Mouse (Mus musculus): ENCODE results near the gene Ralb. TPM values are rescaled to one million over a fixed set of nuclear protein-coding genes. Genes with fewer than 3 reads are reported as not detected.

Gene Ralb
- polyA plus RNA-seq, 1 experiment from 2014 or later, result 154 TPM

DNA sequence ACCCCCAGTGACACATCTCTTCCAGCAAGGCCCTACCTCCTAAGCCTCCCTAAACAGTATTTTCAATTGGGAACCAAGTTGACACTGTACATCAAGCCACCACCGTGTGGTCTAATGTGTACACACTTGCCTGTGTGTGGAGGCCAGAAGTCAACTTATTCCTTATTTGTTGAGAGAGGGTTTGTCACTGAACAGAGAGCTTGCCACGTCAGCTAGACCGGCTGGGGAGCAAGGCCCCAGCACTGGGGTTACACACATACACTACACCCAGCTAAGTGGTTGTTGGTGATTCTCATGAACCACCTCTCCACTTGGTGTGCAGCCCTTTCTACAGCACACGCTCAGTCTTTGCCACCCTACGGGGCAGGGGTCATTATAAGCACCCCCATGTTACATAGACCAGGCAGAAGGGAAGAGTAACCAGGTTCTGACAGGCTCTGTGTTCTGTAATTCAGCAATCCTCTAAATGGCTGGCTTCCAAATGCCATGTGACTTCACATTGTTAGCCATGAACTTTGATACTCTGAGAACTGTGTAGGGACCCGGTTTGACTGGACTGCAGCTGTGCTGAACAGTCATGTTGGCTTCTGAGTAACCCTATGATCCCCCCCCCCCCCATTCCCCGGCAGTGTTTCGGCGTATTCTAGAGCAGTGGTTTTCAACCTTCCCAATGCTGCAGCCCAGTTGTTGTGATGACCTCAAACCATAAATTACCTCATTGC is 36.4 kb upstream of the Ralb start:
- Histone ChIP-seq H3K27ac (replicated peaks) (peak overlapping the region; percentile 68), H3K4me2 (no peak overlapping the region), H3K4me3 (no peak overlapping the region), H3K27me3 (replicated peaks) (no peaks in the 10 kb centered on the region), H3K4me1 (peaks cover 41% of the 10 kb centered on the region), H3K9me3 (no peaks in the 10 kb centered on the region), H3K9ac (no peak overlapping the region), H3K36me3 (peaks cover 6% of the 10 kb centered on the region)
- 62% methylated on average over 9 of the region's 9 CpGs for WGBS
- no peak for ATAC-seq (ENCODE audit: extremely low read depth, insufficient number of reproducible peaks, low FRiP score, low TSS enrichment)

DNA sequence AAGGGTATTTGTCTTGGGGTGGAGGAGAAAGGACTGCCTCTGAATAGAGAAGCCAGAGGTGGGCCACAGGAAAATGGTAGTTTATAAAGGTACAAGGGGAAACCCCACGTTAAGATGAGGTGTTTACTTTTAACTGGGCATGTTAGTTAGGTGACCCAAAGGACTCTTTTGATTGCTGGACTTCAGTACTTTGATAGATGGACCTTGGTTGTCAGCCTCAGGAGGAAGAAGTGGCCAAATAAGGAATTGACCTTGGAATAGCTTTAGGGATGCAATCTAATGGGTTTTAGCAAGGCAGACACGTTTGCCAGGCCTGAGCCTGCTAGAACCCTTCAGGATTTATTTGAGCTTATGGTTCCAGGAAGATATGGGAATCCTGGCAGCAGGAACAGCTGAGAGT is 34.7 kb upstream of the Ralb start:
- WGBS, result 57% methylated on average over 2 of the region's 2 CpGs
- Histone ChIP-seq H3K36me3 (peaks cover 6% of the 10 kb centered on the region; the same call in 1 of the 2 replicates), H3K4me1 (peaks cover 39% of the 10 kb centered on the region)

DNA sequence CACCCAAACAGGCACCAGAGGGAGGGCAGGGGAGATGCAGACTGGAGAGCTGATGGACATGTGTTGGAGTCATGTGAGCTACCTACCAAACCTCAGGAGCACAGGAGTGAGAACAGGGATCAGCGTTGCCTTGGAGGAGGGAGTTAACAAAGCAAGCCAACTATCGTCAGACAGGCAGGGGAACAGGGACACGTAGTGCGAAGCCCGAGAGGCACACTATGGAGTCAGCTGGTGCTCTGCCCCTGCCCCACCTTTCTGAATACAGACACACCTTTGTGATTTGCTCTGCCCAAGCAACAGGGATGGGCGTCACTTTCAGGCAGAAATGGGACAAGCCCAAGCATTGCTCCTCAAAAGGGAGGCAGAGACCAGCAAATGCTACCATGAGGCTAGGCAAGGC is 33.1 kb upstream of the Ralb start:
- Histone ChIP-seq H3K4me2 (no peak overlapping the region), H3K4me1 (peaks cover 38% of the 10 kb centered on the region), H3K4me3 (no peak overlapping the region), H3K9me3 (no peaks in the 10 kb centered on the region), H3K27ac (replicated peaks) (no peak overlapping the region), H3K9ac (no peak overlapping the region), H3K27me3 (replicated peaks) (no peaks in the 10 kb centered on the region), H3K36me3 (peaks cover 3% of the 10 kb centered on the region; the same call in 1 of the 2 replicates)
- ATAC-seq (ENCODE audit: extremely low read depth, insufficient number of reproducible peaks, low FRiP score, low TSS enrichment), result no peak
- 81% methylated on average over 6 of the region's 6 CpGs for WGBS

More for the DNA sequence above, 34.7 kb upstream of the Ralb start:
- no peak overlapping the region for H3K9ac ChIP-seq
- H3K27me3 ChIP-seq (replicated peaks), result no peaks in the 10 kb centered on the region
- no peaks in the 10 kb centered on the region for H3K9me3 ChIP-seq
- H3K4me3 ChIP-seq, result no peak overlapping the region
- H3K27ac ChIP-seq (replicated peaks), result no peak overlapping the region
- ATAC-seq (ENCODE audit: extremely low read depth, insufficient number of reproducible peaks, low FRiP score, low TSS enrichment), result no peak
- no peak overlapping the region for H3K4me2 ChIP-seq

DNA sequence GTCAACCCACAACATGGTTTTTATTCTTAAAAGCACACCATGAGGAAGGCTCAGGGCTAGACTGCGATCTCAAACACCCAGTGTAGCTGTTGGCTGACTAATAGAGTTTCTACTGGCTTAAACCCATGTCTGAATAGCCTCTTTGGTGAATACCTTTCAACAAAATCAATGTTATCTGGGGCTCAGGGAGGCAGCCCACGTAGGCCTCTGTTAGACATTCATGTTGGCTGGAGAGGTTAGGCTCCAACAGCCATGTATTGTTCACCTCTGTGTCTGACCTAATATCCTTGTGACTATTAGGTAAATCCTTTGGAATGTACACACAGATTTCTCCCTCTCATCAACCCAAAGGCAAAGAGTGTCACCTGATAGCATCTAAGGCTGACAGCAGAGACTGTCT is 31.5 kb upstream of the Ralb start:
- H3K4me1 ChIP-seq, result peaks cover 29% of the 10 kb centered on the region
- no peaks in the 10 kb centered on the region for H3K27me3 ChIP-seq (replicated peaks)
- WGBS, result 25% methylated on average over 2 of the region's 2 CpGs
- peak overlapping the region; percentile 34 for H3K4me2 ChIP-seq
- H3K9me3 ChIP-seq, result no peaks in the 10 kb centered on the region
- H3K27ac ChIP-seq (replicated peaks), result peak overlapping the region; percentile 82
- H3K4me3 ChIP-seq, result no peak overlapping the region; the same call in 1 of the 2 replicates
- H3K36me3 ChIP-seq, result no peaks in the 10 kb centered on the region
- 0 out of 2 replicates have a peak, but pooled peaks have one; percentile 23 for ATAC-seq (ENCODE audit: extremely low read depth, insufficient number of reproducible peaks, low FRiP score, low TSS enrichment)
- H3K9ac ChIP-seq, result no peak overlapping the region

DNA sequence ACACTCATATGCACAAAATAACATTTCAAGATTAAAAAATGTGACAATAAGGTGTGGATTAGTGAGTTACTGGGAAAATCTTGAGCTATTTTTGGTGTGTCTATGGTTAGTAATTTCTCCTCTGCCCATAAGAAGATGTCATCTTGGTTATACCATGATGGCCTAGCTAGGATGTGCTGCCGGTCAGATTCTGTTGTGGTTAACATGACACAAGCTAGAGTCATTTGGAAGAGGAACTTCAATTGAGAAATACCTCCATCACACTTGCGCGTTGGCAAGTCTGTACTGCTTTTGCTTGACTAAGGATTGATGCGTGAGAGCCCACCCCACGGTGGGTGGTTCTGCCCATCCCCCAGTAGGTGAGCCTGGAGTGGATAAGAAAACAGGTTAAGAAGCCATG is 29.7 kb upstream of the Ralb start:
- Histone ChIP-seq H3K9ac (no peak overlapping the region), H3K27me3 (replicated peaks) (no peaks in the 10 kb centered on the region), H3K4me3 (no peak overlapping the region), H3K9me3 (no peaks in the 10 kb centered on the region; the same call in 1 of the 2 replicates), H3K4me2 (no peak overlapping the region), H3K4me1 (peaks cover 23% of the 10 kb centered on the region), H3K36me3 (peaks cover 6% of the 10 kb centered on the region), H3K27ac (replicated peaks) (no peak overlapping the region)
- 89% methylated on average over 5 of the region's 5 CpGs for WGBS
- ATAC-seq (ENCODE audit: extremely low read depth, insufficient number of reproducible peaks, low FRiP score, low TSS enrichment), result no peak

DNA sequence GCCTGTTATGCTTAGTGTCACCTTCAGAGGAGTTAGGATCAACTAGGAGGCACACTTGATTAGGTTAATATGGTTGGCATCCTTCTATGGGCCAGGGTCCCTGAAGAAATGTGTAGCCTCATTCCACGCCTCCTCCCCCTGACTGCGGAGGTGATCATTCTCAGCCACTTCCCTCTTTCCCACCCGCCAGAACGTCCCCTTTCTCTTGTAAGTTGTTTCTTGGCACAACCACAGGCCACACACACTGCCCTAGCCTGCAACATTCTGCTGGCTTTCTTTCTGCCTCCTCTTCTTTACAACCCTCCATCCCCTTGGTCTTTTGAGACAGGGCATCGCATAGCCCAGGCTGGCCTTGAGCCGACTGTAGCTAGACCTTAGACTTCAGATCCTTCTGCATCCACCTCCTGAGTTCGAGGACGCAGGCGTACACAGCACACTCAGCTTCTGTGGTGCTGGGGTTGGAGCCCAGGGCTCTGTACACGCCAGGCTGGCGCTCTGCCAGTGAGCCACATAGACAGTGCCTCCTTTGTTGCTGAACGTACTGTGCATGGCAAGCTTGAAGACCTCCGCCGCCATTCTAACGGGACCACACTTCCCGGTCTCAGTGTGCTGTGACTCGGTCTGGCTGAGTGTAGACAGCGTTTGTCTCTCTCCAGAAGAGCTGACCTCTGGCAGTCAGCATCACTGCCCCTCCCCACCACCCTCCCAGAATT is 28.7 kb upstream of the Ralb start:
- no peaks in the 10 kb centered on the region for H3K27me3 ChIP-seq (replicated peaks)
- no peak overlapping the region for H3K9ac ChIP-seq
- H3K4me1 ChIP-seq, result peaks cover 23% of the 10 kb centered on the region
- H3K9me3 ChIP-seq, result no peaks in the 10 kb centered on the region; the same call in 1 of the 2 replicates
- no peak overlapping the region for H3K4me2 ChIP-seq
- no peak for ATAC-seq (ENCODE audit: extremely low read depth, insufficient number of reproducible peaks, low FRiP score, low TSS enrichment)
- H3K36me3 ChIP-seq, result peaks cover 17% of the 10 kb centered on the region
- H3K27ac ChIP-seq (replicated peaks), result no peak overlapping the region
- WGBS, result 82% methylated on average over 18 of the region's 18 CpGs
- H3K4me3 ChIP-seq, result no peak overlapping the region

DNA sequence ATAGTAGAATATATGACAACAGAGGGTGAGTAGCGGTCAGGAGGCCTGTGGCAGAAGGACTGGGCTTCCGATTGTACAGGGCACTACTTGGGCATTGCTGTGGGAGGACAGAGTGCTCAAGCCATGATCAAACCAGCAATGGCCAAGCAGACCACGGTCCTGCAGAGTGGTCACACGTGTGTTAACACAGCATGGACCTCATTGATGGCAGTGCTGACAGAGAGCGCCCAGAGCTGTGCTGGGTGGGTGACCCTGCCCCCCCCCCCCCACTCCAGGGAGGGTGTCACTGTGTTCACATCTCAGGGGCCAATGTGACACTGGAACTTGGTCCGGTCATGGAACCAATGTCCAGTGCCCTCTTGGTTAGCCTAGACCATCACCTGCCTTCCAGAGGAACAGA is 27.6 kb upstream of the Ralb start:
- no peaks in the 10 kb centered on the region for H3K27me3 ChIP-seq (replicated peaks)
- no peak overlapping the region for H3K4me3 ChIP-seq
- peaks cover 2% of the 10 kb centered on the region for H3K9me3 ChIP-seq
- H3K36me3 ChIP-seq, result peaks cover 28% of the 10 kb centered on the region
- WGBS, result 88% methylated on average over 6 of the region's 6 CpGs
- no peak overlapping the region for H3K27ac ChIP-seq (replicated peaks)
- H3K9ac ChIP-seq, result no peak overlapping the region
- no peak for ATAC-seq (ENCODE audit: extremely low read depth, insufficient number of reproducible peaks, low FRiP score, low TSS enrichment)
- H3K4me1 ChIP-seq, result peaks cover 26% of the 10 kb centered on the region
- no peak overlapping the region for H3K4me2 ChIP-seq

DNA sequence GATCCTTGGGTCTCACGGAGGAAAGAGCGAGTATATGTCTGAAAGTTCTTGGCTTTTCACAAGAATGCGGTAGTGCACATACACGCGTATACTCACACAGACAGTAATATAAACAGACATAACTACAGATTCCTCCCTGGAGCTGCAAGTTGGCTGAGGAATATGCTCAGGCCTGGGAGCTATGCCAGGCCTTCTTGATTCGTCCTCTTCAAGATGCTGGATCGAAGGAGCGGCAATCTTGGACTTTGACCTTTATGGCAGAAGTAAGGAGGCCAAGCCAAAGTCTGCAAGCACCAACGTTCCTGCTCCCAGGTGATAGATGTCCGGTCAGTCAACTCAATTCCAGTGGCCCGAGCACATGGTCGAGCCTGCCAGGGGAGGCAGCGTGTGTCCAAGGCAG is 26.3 kb upstream of the Ralb start:
- Histone ChIP-seq H3K36me3 (peaks cover 34% of the 10 kb centered on the region), H3K27ac (replicated peaks) (no peak overlapping the region), H3K4me1 (peaks cover 26% of the 10 kb centered on the region), H3K9me3 (peaks cover 10% of the 10 kb centered on the region), H3K9ac (no peak overlapping the region), H3K4me3 (no peak overlapping the region), H3K27me3 (replicated peaks) (no peaks in the 10 kb centered on the region), H3K4me2 (no peak overlapping the region)
- ATAC-seq (ENCODE audit: extremely low read depth, insufficient number of reproducible peaks, low FRiP score, low TSS enrichment), result no peak
- 85% methylated on average over 13 of the region's 13 CpGs for WGBS

DNA sequence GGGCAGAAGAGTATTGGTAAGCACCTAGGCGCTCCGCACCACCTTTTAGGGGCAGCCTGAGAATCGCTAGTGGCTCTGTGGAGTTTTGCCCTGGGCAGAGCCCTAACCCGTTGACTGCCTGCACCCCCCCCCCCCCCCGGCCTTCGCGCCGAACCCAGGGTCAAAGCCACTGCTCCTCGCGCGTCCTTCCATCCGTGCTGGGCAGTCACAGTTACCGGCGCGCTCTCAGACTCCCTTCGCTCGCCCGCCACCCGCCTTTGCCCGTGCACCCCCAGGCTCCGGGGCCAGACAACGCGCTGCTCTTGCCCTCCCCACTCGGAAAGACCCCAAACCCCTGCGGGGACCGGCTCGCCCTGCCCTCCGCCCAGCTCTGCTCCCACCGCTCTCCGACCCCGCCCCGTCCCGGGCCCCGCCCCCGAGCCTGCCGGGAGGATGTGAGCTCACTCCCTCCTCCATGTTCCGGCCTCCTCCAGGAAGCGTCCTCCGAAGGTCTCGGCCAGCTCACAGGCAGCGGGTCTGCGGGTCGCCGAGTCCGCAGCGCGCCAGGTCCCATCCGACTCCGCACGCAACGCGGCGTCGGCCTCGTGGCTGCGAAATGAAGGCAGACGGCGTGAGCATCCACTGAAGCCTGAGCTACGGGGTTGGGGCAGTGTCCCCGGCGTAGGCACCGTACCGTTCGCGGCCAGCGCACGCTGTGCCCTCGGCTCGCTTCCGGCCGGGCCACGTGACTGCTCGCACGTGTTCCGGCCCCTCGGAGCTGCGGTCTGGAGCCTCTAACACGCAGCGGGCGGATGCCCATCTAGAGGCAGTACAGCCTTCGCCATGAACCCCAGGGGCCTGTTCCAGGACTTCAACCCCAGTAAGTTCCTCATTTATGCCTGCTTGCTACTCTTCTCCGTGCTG is 21.3 kb upstream of the Ralb start, which contains the start of gene Tmem185b:
Tmem185b (plus strand) TSS at position 472 of the 903 bp plus-strand sequence.
- 1% methylated on average over 73 of the region's 82 CpGs for WGBS
- Histone ChIP-seq H3K4me2 (peak within 1 kb of the TSS; percentile 95), H3K27me3 (replicated peaks) (no peaks in the 10 kb centered on the region), H3K4me3 (peak within 1 kb of the TSS; percentile 77), H3K9ac (peak within 1 kb of the TSS; percentile 90), H3K4me1 (peaks cover 31% of the 10 kb centered on the region), H3K36me3 (peaks cover 34% of the 10 kb centered on the region), H3K9me3 (peaks cover 10% of the 10 kb centered on the region), H3K27ac (replicated peaks) (peak within 1 kb of the TSS; percentile 89)
- ATAC-seq (ENCODE audit: extremely low read depth, insufficient number of reproducible peaks, low FRiP score, low TSS enrichment), result peak; percentile 83

DNA sequence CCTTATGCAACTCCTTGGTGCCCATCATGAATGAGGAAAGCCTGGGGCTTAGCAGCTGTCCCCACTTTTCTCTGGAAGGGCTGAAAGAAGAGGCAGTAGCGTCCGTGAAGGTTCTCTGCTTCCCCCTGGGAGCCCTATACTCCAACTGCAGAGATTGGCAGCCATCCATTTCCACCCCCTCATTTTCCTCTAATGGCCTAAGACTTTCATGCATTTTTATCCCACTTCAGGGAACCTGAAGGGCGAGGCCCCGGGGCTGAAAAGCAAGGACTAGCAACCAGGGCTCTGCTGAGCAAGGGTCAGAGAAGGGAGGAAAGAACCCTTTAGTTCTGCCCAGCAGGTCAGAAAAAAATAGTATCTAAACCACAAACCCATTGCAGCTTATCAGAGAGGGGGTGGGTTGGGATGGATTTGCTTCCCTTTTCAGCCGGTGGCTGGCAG is 20.4 kb upstream of the Ralb start:
- Histone ChIP-seq H3K27me3 (replicated peaks) (no peaks in the 10 kb centered on the region), H3K4me1 (peaks cover 31% of the 10 kb centered on the region), H3K4me2 (peak overlapping the region; percentile 95), H3K4me3 (peak overlapping the region; percentile 77), H3K9ac (peak overlapping the region; percentile 90), H3K27ac (replicated peaks) (peak overlapping the region; percentile 89), H3K9me3 (peaks cover 10% of the 10 kb centered on the region), H3K36me3 (peaks cover 34% of the 10 kb centered on the region)
- 13% methylated on average over 5 of the region's 5 CpGs for WGBS
- ATAC-seq (ENCODE audit: extremely low read depth, insufficient number of reproducible peaks, low FRiP score, low TSS enrichment), result no peak

DNA sequence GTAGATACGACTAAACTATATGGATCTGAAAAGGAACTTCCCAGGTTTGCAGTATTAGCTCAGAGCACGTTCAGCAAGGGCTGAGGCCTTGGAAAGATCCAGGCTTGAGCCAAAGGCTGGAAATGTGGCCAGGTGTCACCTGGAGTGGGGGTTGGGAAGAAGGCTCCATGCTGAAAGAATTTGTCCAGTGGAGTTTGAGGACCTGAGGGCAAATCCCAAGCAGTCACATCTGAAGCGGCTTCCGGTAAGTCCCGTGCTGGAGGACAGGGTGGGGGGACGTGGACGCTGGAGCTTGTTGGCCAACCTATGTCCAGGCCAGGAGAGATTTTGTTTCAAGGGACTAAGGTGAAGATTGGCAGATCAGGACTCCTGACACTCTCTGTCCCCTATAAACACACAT is 19.2 kb upstream of the Ralb start:
- Histone ChIP-seq H3K4me3 (no peak overlapping the region), H3K4me1 (peaks cover 31% of the 10 kb centered on the region), H3K27ac (replicated peaks) (no peak overlapping the region)

More for the DNA sequence above, 19.2 kb upstream of the Ralb start:
- H3K27me3 ChIP-seq (replicated peaks), result no peaks in the 10 kb centered on the region
- 88% methylated on average over 7 of the region's 7 CpGs for WGBS
- peaks cover 23% of the 10 kb centered on the region for H3K36me3 ChIP-seq
- peaks cover 10% of the 10 kb centered on the region; the same call in 1 of the 2 replicates for H3K9me3 ChIP-seq
- no peak for ATAC-seq (ENCODE audit: extremely low read depth, insufficient number of reproducible peaks, low FRiP score, low TSS enrichment)
- no peak overlapping the region for H3K4me2 ChIP-seq
- no peak overlapping the region for H3K9ac ChIP-seq

Data from heart, embryonic 13.5 days (tissue).